Mouse (Mus musculus): ENCODE results near the gene Ccdc77.

GRCm38 (mm10) chr6:120320369-120320768, 43.8 kb downstream of the Ccdc77 start:
- TF ChIP-seq POLR2A (IDR thresholded peaks at IDR 0.05; ENCODE audit: low read depth, low read length) (no peak), CTCF (IDR thresholded peaks at IDR 0.05; ENCODE audit: borderline replicate concordance, insufficient read depth, low read length) (no peak)
